Mouse (Mus musculus) gastrocnemius, adult 8-10 months (tissue): ENCODE data around the gene Ube2t. TPM values are rescaled to one million over a fixed set of nuclear protein-coding genes. Genes with fewer than 3 reads are reported as not detected.

Source experiments
- DNase-seq, 2 experiments: peaks; one replicate each; pipeline ENCODE4 v3.0.0; 2022; ENCODE audit warnings: low spot score in 2 of 2
- total RNA-seq, 4 experiments: library from RNA; stranded (reverse); gene quantifications; 2 replicates each; pipeline ENCODE4 v1.2.4; 2022

Ube2t gene
- 1 to 10 TPM; 3.6 to 9.1 (median 6.4) TPM for total RNA-seq

DNA sequence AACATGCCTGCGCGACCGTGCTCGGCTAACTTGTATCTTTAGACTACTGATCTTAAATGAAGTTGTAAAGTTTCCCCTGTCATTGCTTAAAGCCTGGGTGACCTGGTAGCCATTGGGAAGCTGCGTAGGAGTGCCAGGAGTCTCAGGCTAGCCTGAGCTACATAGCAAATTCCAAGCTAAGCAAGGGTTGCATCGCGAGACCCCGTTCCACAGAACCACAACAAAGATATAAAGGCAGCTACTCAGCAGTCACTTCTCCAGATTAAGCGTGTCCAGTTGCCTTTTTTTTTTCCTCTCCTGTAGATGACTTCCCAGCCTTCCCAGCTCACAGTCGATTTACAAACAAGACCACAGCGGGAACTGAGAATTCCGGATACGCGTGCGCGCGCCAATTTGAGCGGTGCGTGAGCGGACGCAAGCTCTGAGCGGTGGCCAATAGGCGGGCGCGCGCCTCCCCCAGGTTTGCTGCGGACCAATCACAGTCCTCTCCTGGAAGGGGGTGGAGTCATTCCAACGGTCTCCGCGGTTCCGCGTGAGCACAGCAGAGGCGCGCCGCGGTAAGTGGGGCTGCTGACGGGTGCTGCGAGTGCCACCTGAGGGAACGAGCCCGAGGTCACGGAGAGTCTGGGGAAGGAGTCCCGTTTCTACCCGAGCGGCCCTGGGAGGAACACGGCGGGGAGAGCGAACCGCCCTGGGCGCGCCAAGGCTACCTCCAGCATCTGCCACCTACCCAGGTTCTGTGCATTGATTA lies at the start of gene Ube2t:
Ube2t (plus strand) TSS at position 513 of the 751 bp plus-strand sequence.
- DNase-seq: peak; percentile 85 to 92

GRCm38 (mm10) chr1:134913535-134913934 lies 48.8 kb upstream of the Ube2t start:
- peak; percentile 65 to 71 for DNase-seq

- peak in 1 of 2 experiments; percentile 30 for DNase-seq
Measured at GRCm38 (mm10) chr1:134915421-134915820, 46.9 kb upstream of the Ube2t start.

- DNase-seq: peak; percentile 56 to 65
Measured at GRCm38 (mm10) chr1:134919010-134919409, 43.4 kb upstream of the Ube2t start.

DNA sequence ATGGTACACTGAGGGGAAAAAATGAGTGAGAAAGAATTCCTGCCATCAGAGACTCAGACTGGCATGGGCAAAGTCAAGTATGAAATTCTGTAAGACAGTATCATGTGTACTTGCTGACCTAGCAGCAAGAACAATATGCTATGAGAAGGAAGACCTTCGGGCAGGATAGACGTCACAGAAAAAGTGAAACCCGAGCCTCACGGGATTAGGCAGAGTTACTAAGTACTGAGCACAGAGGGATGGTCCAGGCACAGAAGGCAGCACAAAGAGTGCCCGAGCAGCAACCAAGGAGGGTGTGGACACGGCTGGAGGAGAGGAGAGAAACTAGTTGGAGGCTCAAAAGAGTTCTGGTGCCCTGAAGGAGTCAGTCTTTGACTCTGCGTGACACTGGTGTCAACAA lies 29.9 kb upstream of the Ube2t start:
- peak; percentile 27 to 28 for DNase-seq

DNA sequence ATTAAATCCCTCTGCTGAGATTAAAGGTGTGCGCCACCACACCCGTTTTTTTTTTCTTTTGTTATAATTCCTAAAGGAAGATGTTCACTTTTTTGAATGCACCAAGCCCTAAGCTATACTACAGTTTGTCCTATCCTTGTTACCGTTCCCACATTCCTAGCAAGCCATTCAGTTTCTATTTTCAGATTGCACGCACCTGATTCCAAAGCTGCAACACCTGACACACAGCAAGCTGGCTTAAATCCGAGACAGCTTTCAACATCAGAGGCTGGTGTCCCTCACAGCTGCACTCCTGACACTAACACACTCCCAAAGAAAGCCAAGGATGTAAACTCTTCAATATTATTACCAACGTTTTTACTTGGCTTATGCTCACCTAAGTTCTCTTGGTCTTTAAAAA lies 26.0 kb upstream of the Ube2t start:
- DNase-seq: no peak

GRCm38 (mm10) chr1:134938233-134938632 lies 24.1 kb upstream of the Ube2t start:
- no peak for DNase-seq

DNA sequence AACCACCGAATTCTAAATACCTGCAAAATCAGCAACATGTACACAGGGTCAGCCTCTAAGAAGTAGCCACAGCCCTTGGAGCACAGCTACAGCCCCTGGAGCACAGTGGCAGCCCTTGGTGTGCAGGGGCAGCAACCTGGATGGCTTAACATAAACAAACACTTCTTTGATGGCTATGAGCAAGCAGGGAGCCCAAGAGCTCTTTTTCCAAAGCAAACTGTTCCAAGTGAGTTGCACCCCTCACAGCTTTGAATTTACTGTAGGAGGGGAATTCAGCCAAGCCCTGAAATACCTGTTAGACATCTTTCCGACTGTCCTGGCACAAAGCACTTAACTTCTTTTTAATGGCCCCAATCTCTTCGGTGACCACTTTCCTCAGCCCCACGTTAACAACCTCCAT lies 21.5 kb upstream of the Ube2t start:
- DNase-seq: no peak

GRCm38 (mm10) chr1:134942898-134943297 lies 19.5 kb upstream of the Ube2t start:
- no peak for DNase-seq

DNA sequence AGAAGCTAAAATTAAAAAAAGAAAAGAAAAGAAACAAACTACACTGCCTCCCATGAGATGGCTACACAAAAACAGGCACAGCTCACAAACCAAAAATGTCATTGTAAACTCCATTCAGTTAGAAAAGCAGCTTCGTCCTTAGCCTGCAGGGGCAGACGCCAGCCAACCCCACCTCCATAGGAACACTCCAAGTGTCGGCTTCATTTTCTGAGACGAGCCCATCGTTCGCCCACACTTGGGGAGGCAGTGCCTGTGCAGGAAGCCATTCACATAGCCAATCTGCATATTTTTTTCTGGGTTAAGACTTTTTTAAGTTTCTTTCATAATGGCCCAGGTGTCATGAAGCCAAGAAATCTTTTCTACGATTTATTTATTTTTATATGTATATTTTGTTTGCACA lies 14.8 kb upstream of the Ube2t start:
- no peak for DNase-seq

DNA sequence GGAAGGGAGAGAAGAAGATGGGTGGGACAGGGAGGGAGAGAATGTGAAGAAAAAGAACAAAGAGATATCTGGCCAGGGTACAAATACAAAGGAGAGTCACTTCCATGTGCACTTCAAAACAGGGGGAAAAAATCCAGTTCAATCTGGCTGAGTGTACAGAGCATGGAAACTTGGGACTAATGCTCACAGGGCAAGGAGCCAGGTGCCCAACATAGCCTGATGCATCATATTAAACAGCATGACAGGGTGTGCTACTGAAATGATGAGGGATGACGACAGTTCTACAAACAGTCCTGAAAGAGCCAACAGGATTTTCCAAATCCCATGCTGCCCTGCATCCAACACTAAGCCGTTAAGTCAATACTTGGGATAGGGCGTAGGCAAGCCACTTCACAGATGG lies 12.4 kb upstream of the Ube2t start:
- peak; percentile 28 to 36 for DNase-seq

DNA sequence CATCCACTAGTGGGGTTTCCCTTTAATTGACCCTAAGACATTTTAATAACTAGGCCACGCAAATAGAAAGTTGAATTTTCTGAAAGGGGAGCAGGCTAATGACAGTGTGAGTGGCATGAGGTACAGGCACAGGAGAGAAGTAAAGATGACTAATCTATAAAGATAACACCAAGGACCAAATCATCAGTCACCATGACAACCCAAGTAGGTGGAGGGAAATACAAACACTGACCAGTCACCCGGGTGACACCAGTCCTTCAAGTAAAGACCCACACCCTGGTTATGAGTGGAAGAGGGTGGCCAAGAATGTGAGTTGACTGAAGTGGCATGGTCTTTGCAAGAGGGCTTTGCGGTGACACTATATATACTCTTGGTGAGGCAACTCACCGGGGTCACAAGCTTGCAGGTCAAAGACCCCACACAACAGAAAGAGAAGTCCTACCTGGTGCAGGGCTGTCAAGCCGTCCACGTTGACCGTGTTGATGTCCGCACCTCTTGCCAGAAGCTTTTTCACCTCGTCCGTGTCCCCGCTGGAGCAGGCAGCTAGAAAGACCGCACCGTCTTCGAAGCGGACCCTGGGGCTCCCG lies 7.2 kb upstream of the Ube2t start:
- no peak for DNase-seq

DNA sequence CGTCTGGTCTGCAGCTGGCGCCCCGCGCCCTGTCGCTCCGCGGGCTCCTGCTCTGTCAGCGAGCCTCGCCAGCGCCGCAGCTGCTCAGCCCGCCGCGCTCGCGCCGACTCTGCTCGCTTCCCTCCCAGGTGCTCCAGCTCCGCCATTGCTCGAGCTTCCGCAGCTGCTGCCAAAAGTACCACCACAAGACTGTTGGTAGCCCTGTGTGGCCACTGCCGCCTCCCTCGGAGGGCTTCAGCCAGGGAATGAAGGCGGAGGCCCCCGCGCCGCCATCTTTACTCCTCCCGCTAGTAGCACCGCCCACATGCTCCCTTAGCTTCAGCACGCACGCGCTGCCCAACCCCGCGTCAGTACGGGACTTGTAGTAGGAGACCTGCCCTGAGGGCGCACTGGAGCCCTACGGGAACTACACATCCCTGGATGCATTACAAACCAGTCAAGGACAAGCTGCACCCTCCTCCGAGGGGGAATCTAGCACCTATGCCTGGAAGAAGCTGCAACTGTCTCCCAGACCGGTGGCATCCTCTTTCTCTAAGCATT lies 6.7 kb upstream of the Ube2t start, which contains the start of gene Ppp1r12b:
Ppp1r12b (minus strand) TSS at position 306 of the 540 bp plus-strand sequence.
- peak; percentile 94 to 96 for DNase-seq

DNA sequence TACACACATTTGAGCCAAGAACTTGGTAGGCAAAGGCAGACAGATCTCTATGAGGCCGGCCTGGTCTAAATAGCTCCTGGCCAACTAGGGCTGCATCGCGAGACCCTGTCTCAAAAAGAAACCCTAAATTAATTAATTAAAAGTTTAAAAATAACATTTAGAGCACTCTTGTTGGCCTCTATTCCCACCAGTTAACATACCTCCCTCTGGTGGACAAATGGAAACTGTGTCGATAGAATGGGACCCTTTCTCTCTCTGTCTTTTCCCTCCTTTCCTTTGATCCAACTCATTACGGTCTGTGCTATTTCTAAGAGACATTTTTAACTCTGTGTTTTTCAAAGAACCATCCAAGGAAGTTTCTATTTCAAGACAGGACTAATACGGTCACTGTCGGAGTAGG lies 1.7 kb upstream of the Ube2t start:
- no peak for DNase-seq

DNA sequence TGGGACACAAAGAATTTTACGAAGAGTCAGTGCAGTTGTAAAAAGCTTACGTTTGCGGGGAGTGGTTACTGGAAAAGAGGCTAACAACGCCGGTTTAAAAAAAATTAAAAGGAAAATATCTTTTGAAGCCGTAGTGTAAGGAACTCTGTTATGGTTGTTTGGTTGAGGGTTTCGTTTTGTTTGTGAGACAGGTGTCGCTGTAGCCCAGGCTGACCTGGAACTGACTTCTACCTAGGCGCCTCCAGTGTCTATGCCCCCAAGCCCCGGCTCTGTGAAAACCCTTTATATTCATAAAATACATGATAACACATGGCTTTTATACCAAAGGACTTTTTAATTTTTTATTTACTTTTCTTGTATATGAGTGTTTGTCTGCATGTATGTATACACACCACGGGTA lies 456 bp downstream of the Ube2t start:
- no peak for DNase-seq

GRCm38 (mm10) chr1:134965430-134965829 lies 3.1 kb downstream of the Ube2t start:
- no peak for DNase-seq

DNA sequence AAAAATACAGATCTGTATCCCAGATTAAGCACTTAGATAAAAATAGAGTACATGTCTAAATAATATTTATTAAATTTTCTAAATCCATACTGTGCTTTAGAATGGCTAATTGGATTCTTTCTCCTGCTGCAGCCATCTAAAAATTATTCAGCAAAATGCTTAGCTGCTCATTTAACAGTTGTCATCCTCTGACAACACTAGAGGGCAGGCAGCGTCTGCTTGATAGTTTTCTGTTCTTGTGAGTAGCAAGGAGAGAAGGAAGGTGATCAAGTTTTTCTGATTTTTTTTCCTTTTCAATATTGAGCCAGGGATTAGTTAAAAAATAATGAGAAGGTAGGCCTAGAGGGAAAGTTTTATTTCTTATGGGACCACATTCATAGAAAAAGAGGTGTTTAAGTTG lies 10.6 kb downstream of the Ube2t start:
- no peak for DNase-seq

DNA sequence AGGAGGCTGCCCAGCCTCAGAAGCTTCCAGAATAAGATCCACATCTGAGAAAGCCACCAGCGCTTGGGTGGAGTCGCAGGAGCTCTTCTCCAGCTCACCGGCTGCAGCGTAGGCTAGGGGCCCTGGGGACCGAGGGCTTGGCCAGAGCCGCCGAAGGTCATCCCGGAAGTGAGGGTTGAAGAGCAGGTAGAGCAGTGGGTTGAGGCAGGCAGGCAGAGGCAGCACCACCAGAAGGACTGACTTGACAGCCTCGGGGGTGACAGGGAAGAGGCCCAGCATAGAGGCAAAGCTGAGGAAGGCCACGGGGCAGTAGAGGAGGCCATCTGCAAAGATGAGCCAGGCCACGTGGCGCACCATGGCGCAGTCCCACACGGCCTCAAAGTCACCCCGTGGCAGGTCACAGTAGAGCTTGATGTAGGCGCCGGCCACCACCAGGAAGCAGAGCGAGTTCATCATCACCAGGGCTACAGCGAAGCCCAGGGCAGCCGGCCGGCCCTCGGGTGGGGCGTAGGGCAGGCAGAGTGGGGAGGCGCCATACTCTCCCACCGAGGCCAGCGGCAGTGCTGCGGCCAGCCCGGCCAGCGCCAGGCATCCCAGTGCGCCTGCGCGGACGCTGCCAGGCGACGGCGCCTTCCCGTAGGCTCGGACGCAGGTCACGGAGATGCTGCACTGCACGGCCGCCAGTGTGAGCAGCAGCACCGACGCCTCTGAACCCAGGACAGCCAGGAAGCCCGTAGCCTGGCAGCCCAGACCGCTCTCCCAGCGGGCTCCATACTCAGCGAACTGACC lies 25.0 kb downstream of the Ube2t start:
- DNase-seq: peak; percentile 10 to 42

GRCm38 (mm10) chr1:134987962-134988341 lies 25.6 kb downstream of the Ube2t start:
- DNase-seq: no peak

GRCm38 (mm10) chr1:134989372-134989771 lies 27.0 kb downstream of the Ube2t start:
- peak in 1 of 2 experiments; percentile 22 for DNase-seq

DNA sequence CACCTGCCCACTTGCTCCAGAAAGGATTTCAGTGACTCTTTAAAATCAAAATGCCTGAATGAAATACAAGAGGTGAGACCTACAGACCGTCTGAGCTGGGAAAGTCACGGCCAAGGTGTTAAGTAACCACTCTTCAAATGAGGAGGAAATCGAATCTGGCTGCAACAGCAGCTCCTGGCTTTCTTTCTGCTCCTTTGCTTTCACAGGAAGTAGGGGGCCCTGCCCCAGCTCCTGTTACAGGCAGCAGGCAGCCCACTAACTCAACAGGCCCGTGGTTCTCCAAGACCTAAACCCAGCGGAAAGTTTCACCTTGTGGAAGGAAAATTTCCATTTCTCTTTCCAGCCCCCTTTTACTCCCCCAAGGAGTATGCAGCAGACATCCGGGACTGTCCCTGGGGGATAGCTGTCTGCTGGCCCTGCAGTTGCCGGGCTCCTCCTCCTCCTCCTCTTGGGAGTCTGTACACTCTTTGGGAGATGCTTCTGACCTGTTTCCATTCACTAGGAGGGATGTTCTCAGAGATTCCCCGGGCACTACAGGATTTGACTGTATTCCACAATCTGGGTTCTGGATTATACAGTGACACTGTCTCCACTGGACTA lies 29.8 kb downstream of the Ube2t start:
- DNase-seq: no peak

GRCm38 (mm10) chr1:134994739-134995138 lies 32.4 kb downstream of the Ube2t start:
- DNase-seq: no peak
